Mouse (Mus musculus) cerebellum, adult 11 months (tissue): Measurements from ENCODE around the gene Htr6.

Source experiments
- DNase-seq: peaks from one replicate; pipeline ENCODE4 v3.0.0; 2022

Gene Htr6

GRCm38 (mm10) chr4:139086984-139087383 is 11.6 kb upstream of the Htr6 start:
- DNase-seq, result no peak

- peak; percentile 73 for DNase-seq
Observed at GRCm38 (mm10) chr4:139086037-139086436, 10.7 kb upstream of the Htr6 start.

GRCm38 (mm10) chr4:139085337-139085736 is 10.0 kb upstream of the Htr6 start:
- DNase-seq, result no peak

GRCm38 (mm10) chr4:139082790-139083564 is 7.6 kb upstream of the Htr6 start:
- DNase-seq, result no peak

GRCm38 (mm10) chr4:139081270-139081931 is 6.0 kb upstream of the Htr6 start:
- peak; percentile 29 for DNase-seq

- no peak for DNase-seq
Observed at GRCm38 (mm10) chr4:139080259-139080658, 4.9 kb upstream of the Htr6 start.

GRCm38 (mm10) chr4:139079439-139079838 is 4.1 kb upstream of the Htr6 start:
- no peak for DNase-seq

- DNase-seq, result no peak
Observed at GRCm38 (mm10) chr4:139078726-139079125, 3.4 kb upstream of the Htr6 start.

- no peak for DNase-seq
Observed at GRCm38 (mm10) chr4:139078313-139078712, 2.9 kb upstream of the Htr6 start.

- DNase-seq, result no peak
Observed at GRCm38 (mm10) chr4:139075915-139076314, 545 bp upstream of the Htr6 start.

GRCm38 (mm10) chr4:139074060-139074459 is 1.3 kb downstream of the Htr6 start:
- no peak for DNase-seq

- DNase-seq, result no peak
Observed at GRCm38 (mm10) chr4:139068287-139068686, 7.1 kb downstream of the Htr6 start.

GRCm38 (mm10) chr4:139064831-139065230 is 10.5 kb downstream of the Htr6 start:
- no peak for DNase-seq

- DNase-seq, result no peak
Observed at GRCm38 (mm10) chr4:139059569-139059968, 15.8 kb downstream of the Htr6 start.

- DNase-seq, result no peak
Observed at GRCm38 (mm10) chr4:139058029-139058428, 17.3 kb downstream of the Htr6 start.

- DNase-seq, result no peak
Observed at GRCm38 (mm10) chr4:139057291-139057690, 18.1 kb downstream of the Htr6 start.

- no peak for DNase-seq
Observed at GRCm38 (mm10) chr4:139055744-139056143, 19.6 kb downstream of the Htr6 start.

- peak; percentile 25 for DNase-seq
Observed at GRCm38 (mm10) chr4:139055336-139055735, 20.0 kb downstream of the Htr6 start.

- DNase-seq, result no peak
Observed at GRCm38 (mm10) chr4:139054300-139054923, 21.0 kb downstream of the Htr6 start.

GRCm38 (mm10) chr4:139053391-139053790 is 22.0 kb downstream of the Htr6 start:
- DNase-seq, result no peak

- no peak for DNase-seq
Observed at GRCm38 (mm10) chr4:139052796-139053195, 22.6 kb downstream of the Htr6 start.

GRCm38 (mm10) chr4:139048518-139048917 is 26.9 kb downstream of the Htr6 start:
- no peak for DNase-seq

GRCm38 (mm10) chr4:139046354-139046753 is 29.0 kb downstream of the Htr6 start:
- no peak for DNase-seq

GRCm38 (mm10) chr4:139044566-139044965 is 30.8 kb downstream of the Htr6 start:
- no peak for DNase-seq
